Mouse (Mus musculus) liver, embryonic 14.5 days (tissue): ENCODE measurements at regions not wholly inside any gene's neighbourhood (a gene's known extent, or its start where the extent isn't known, plus 50 kb on each side); places are given as distances from the start of the nearest gene placed in this dataset.

Experiments
- CTCF ChIP-seq: IDR thresholded peaks from 2 replicates; pipeline ENCODE4 v1.5.1; 2016; ENCODE audit warnings: antibody characterized with exemption, low read depth, control low read depth
- EP300 ChIP-seq: IDR thresholded peaks from 2 replicates; pipeline ENCODE4 v1.6.1; 2016; ENCODE audit warnings: antibody characterized with exemption, low read depth

GRCm38 (mm10) chr8:26713836-26714235 is 263.3 kb upstream of the Zfp703 start:
- TF ChIP-seq CTCF (no peak), EP300 (no peak)
